Mouse (Mus musculus): ENCODE results near the gene Rprml. TPM values are rescaled to one million over a fixed set of nuclear protein-coding genes. Genes with fewer than 3 reads are reported as not detected.

Gene Rprml
- total RNA-seq, 1 experiment: 0.49 TPM

DNA sequence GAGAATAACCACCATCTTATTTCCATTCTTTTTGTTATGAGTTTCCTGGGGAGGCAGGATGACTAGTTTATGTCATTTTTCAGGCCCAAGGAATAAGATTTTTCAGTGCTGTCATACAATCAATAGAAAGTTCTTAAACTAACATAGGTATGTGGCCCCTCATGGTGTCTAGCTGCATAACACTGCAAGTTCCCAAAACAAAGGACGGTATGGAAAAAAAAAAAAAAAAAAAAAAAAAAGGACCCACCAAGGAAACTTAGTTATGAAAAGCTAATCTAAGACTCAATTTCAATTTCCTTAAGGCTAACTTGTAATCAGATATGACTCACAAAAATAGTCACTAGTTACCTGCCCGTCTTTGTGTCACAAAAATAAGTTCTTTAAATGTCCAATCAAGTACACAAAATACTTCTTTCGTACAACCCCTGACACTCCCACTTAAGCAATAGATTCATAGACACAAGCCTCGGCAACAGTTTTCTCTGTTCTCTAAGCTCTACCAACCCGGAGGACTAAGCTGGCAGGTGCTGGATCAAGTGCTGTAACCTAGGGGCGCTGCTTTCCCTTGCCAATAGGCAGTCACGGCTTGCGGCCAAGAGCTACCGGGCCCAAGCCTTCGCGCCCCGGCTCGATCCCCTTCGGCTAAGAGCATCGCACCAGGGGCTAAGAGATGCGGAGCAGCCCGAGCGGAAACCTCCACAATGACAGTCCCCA, 47.6 kb downstream of the Rprml start:
- peak; percentile 19 for DNase-seq (ENCODE audit: low read depth, low spot score)
- Histone ChIP-seq H3K27ac (ENCODE audit: insufficient read depth, low read depth, low read length, poor library complexity, severe bottlenecking) (peak overlapping the region; percentile 86; the same call in 1 of the 2 replicates), H3K9ac (ENCODE audit: insufficient read depth, low read depth, low read length, poor library complexity, severe bottlenecking) (peak overlapping the region; percentile 96), H3K4me3 (ENCODE audit: insufficient read depth in 1 of 2, low read depth in 1 of 2, low read length in 2 of 2, poor library complexity in 1 of 2, severe bottlenecking in 1 of 2) (peak overlapping the region; percentile 77 to 100), H3K4me1 (ENCODE audit: control insufficient read depth in 2 of 2, insufficient read depth in 2 of 2, low read length in 2 of 2, poor library complexity in 1 of 2) (no peaks in the 10 kb centered on the region), H3K9me3 (ENCODE audit: control insufficient read depth, insufficient read depth, low read depth, low read length) (no peaks in the 10 kb centered on the region), H3K36me3 (ENCODE audit: control insufficient read depth, insufficient read depth, low read length, poor library complexity, severe bottlenecking) (no peaks in the 10 kb centered on the region)
- TF ChIP-seq ZNF384 (IDR thresholded peaks at IDR 0.05; ENCODE audit: low read depth, low read length) (no peak), MAFK (IDR thresholded peaks at IDR 0.05; ENCODE audit: insufficient read depth, low read depth, low read length) (no peak), HCFC1 (IDR thresholded peaks at IDR 0.05; ENCODE audit: borderline replicate concordance, insufficient read depth, low read length) (no peak), CHD2 (IDR thresholded peaks at IDR 0.05; ENCODE audit: low read depth, low read length) (no peak), ZC3H11A (IDR thresholded peaks at IDR 0.05; ENCODE audit: borderline replicate concordance, low read depth, low read length) (no peak)
- in situ Hi-C loops (cut with MboI; ENCODE audit: low sequenced_read_pairs in 2 of 2, unreplicated experiment in 2 of 2): no loop called here

DNA sequence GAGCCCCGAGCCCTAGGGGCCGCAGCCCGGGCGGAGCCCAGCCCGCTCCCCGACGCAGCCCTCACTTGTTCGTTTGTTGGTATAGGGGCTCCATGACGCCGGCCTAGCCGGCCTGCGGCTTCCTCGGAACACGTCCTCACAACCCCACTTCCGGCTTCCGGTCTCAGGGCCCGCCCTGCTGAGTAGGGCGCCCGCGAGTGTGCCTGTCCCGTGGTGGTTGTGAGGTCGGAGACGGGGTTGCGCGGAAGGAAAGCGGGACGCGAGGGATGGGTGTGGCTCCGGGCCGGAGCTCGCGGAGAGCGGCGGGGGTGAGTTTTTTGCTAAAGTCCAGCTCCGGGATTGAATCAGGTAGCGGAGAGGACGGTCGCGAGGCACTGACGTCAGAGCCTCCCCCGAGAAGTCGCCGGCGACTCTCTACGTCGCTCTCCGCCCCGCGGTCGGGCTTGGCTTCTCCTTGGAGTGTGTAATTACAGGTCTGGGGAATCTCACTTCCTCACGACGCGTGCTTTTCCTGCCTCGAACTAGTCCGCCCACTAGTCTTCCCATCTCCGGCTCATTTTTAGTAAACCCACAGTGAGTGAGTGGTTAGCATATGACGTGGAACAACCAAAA, 48.3 kb downstream of the Rprml start, which contains the start of gene Gosr2:
Gene Gosr2 (minus strand): TSS at position 334 of the 612 bp plus-strand sequence.
- TF ChIP-seq HCFC1 (IDR thresholded peaks at IDR 0.05; ENCODE audit: borderline replicate concordance, insufficient read depth, low read length) (peak; percentile 77; the same call in 1 of the 2 replicates), ZC3H11A (IDR thresholded peaks at IDR 0.05; ENCODE audit: borderline replicate concordance, low read depth, low read length) (no peak)
- peak within 1 kb of the TSS; percentile 77 to 100 for H3K4me3 ChIP-seq (ENCODE audit: insufficient read depth in 1 of 2, low read depth in 1 of 2, low read length in 2 of 2, poor library complexity in 1 of 2, severe bottlenecking in 1 of 2)
- in situ Hi-C loops (cut with MboI; ENCODE audit: low sequenced_read_pairs in 2 of 2, unreplicated experiment in 2 of 2): no loop called here

DNA sequence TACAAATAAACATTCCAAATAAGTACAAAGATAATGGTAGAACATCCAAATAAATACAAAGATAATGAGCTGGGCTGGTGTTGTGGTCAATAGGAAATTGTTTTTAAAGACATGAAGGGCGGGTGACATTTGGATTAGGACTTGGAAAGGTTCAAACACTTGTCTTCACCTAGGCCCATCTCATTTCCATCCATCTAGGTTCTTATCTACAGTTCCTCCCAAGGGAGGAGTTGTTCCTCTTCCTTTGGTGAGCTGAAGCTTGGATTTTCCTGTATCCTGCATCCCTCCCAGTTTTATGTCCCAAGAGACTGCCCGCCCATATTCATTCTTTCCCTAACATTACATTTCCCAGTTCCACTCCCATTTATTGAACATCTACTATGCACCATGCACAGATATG, 48.9 kb downstream of the Rprml start:
- Histone ChIP-seq H3K36me3 (ENCODE audit: control insufficient read depth, insufficient read depth, low read length, poor library complexity, severe bottlenecking) (no peaks in the 10 kb centered on the region), H3K9me3 (ENCODE audit: control insufficient read depth, insufficient read depth, low read depth, low read length) (no peaks in the 10 kb centered on the region), H3K9ac (ENCODE audit: insufficient read depth, low read depth, low read length, poor library complexity, severe bottlenecking) (peak overlapping the region; percentile 96; the same call in 1 of the 2 replicates), H3K27ac (ENCODE audit: insufficient read depth, low read depth, low read length, poor library complexity, severe bottlenecking) (no peak overlapping the region), H3K4me3 (ENCODE audit: insufficient read depth in 1 of 2, low read depth in 1 of 2, low read length in 2 of 2, poor library complexity in 1 of 2, severe bottlenecking in 1 of 2) (peak overlapping the region; percentile 77 to 100), H3K4me1 (ENCODE audit: control insufficient read depth in 2 of 2, insufficient read depth in 2 of 2, low read length in 2 of 2, poor library complexity in 1 of 2) (no peaks in the 10 kb centered on the region)
- TF ChIP-seq ZNF384 (IDR thresholded peaks at IDR 0.05; ENCODE audit: low read depth, low read length) (no peak), HCFC1 (IDR thresholded peaks at IDR 0.05; ENCODE audit: borderline replicate concordance, insufficient read depth, low read length) (no peak), MAFK (IDR thresholded peaks at IDR 0.05; ENCODE audit: insufficient read depth, low read depth, low read length) (no peak), ZC3H11A (IDR thresholded peaks at IDR 0.05; ENCODE audit: borderline replicate concordance, low read depth, low read length) (no peak)
- in situ Hi-C loops (cut with MboI; ENCODE audit: low sequenced_read_pairs in 2 of 2, unreplicated experiment in 2 of 2): no loop called here
- DNase-seq (ENCODE audit: low read depth, low spot score): no peak

More for the DNA sequence above, 48.3 kb downstream of the Rprml start, which contains the start of gene Gosr2:
- H3K4me1 ChIP-seq (ENCODE audit: control insufficient read depth in 2 of 2, insufficient read depth in 2 of 2, low read length in 2 of 2, poor library complexity in 1 of 2): no peaks in the 10 kb centered on the region
- H3K27ac ChIP-seq (ENCODE audit: insufficient read depth, low read depth, low read length, poor library complexity, severe bottlenecking): peak within 1 kb of the TSS; percentile 86
- H3K36me3 ChIP-seq (ENCODE audit: control insufficient read depth, insufficient read depth, low read length, poor library complexity, severe bottlenecking): no peaks in the 10 kb centered on the region
- no peaks in the 10 kb centered on the region for H3K9me3 ChIP-seq (ENCODE audit: control insufficient read depth, insufficient read depth, low read depth, low read length)
- H3K9ac ChIP-seq (ENCODE audit: insufficient read depth, low read depth, low read length, poor library complexity, severe bottlenecking): peak within 1 kb of the TSS; percentile 96
- DNase-seq (ENCODE audit: low read depth, low spot score): peak; percentile 83

Other genes starting within 250 kb of the Rprml start
- gene Plekhm1, start 236.9 kb upstream of the Rprml start, total RNA-seq (2012; rRNA removed): 11.7 and 12.3 TPM in 2 replicates
- not detected in 2 replicates for gene Lrrc37a, start 145.0 kb upstream of the Rprml start, total RNA-seq (2012; rRNA removed)
- gene Gm884, start 28.4 kb upstream of the Rprml start, total RNA-seq (2012; rRNA removed): under 0.01 and 0.04 TPM in 2 replicates
- not detected in 2 replicates for gene Lyzl6, start 10.7 kb upstream of the Rprml start, total RNA-seq (2012; rRNA removed)
- gene Gosr2, start 48.3 kb downstream of the Rprml start, total RNA-seq (2012; rRNA removed): 47.6 and 70.2 TPM in 2 replicates
- 0.09 and 0.11 TPM in 2 replicates for gene Wnt9b, start 100.3 kb downstream of the Rprml start, total RNA-seq (2012; rRNA removed)
- 6.0 and 7.5 TPM in 2 replicates for gene Wnt3, start 124.6 kb downstream of the Rprml start, total RNA-seq (2012; rRNA removed)